Mouse (Mus musculus): ENCODE data around the gene Myzap.

DNA sequence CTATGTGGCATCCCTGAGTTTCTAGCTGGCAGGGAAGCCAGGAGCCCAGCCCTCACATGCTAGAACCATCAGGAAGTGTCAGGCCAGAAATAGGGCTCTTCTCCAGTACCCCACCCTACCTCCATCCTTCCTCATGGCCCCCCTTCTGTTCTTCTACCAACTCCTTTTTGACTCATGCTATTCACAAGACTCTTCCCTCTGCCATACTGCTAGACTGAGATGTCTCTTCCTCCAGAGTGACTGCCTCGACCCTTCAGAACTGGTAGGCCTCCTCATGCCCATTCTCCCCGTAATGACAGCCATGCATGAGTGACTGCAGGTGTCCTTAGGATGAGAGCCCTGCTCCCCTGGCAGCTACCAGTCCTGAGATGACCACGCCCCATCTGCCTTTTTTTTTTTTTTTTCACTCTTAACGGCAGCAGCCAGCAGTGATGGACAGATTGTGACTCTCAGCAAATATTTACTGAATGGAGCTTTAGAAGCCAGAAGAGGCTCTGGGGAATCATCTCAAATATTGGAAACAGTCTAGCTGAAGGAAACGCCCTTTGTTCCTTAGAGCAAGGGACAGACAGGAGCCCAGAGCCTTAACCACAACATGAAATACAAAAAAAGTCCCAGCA, 23.7 kb downstream of the Myzap start:
- TF ChIP-seq CTCF (IDR thresholded peaks at IDR 0.05; ENCODE audit: control insufficient read depth, insufficient read depth, insufficient replicate concordance, low read depth, low read length) (no peak), POLR2A (IDR thresholded peaks at IDR 0.05; ENCODE audit: control insufficient read depth, low read depth, low read length) (no peak)

Data from testis, adult 2 months (tissue).